Mouse (Mus musculus): ENCODE results near the gene Foxn3. TPM values are rescaled to one million over a fixed set of nuclear protein-coding genes. Genes with fewer than 3 reads are reported as not detected.
A peak's percentile ranks its signal among the peaks of the same experiment; 100 is the strongest.

Foxn3 gene
- polyA plus RNA-seq, 1 experiment from 2014 or later = 81.4 TPM

DNA sequence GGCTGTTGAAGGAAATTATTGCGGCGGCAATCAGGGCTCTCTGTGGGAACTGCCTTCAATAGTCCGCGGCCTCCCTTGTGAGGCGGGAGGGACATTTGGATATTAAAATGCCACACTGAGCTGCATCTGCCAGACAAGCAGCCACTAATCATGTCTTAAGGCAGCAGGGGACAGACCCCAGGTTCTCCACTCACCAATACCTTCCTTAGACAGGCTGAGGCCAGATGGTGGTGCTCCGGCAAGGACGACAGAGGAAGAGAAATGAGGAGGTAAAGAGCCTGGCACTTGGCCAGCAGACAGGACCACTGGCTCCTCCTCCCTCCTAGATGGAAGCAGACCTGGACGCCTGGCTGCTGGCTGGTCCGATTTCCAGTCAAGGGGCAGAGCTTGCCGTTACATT lies 409.7 kb downstream of the Foxn3 start:
- peak; percentile 71 for DNase-seq
- no peak overlapping the region; the same call in 1 of the 2 replicates for H3K27ac ChIP-seq (replicated peaks; ENCODE audit: low read depth, low read length)
- H3K9ac ChIP-seq (replicated peaks; ENCODE audit: low read length) = 0 out of 2 replicates have a peak overlapping the region, but pooled peaks have one; percentile 16
- H3K36me3 ChIP-seq (ENCODE audit: control insufficient read depth, insufficient read depth, low read length) = no peaks in the 10 kb centered on the region
- H3K27me3 ChIP-seq (ENCODE audit: control insufficient read depth, insufficient read depth, low read length) = no peaks in the 10 kb centered on the region
- H3K4me2 ChIP-seq (ENCODE audit: low read length) = peak overlapping the region; percentile 19; the same call in 1 of the 2 replicates
- H3K9me3 ChIP-seq (ENCODE audit: control insufficient read depth, low read length) = no peaks in the 10 kb centered on the region; the same call in 1 of the 2 replicates
- ATAC-seq (ENCODE audit: low FRiP score, low TSS enrichment) = no peak
- H3K4me3 ChIP-seq (replicated peaks; ENCODE audit: low read depth, low read length) = no peak overlapping the region
- 43% methylated on average over 10 of the region's 10 CpGs for WGBS
- 0 out of 2 replicates have a peak, but pooled peaks cover 5% of the 10 kb centered on the region for H3K4me1 ChIP-seq (ENCODE audit: control insufficient read depth, insufficient read depth, low read length)

DNA sequence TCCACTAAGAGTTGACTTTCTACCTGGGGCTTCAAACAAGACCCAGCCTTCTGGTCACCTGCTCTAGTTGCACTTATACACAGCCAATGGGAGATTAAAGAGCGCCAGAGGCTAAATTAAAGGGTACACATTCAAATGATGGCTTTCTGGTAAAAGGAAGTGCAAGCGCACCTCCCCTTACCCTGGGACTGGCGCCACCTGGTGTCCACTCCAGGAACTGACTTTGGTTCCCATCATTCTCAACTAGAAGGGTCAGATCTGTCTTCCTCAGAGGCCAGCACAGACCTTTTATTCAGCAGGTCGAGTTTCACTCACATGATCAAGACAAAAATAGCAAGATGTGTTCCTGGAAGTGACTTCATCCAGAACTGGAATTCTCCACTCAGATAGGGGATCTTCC lies 413.3 kb downstream of the Foxn3 start:
- H3K4me3 ChIP-seq (replicated peaks; ENCODE audit: low read depth, low read length) = no peak overlapping the region
- no peaks in the 10 kb centered on the region for H3K9me3 ChIP-seq (ENCODE audit: control insufficient read depth, low read length)
- H3K27ac ChIP-seq (replicated peaks; ENCODE audit: low read depth, low read length) = no peak overlapping the region
- no peaks in the 10 kb centered on the region for H3K27me3 ChIP-seq (ENCODE audit: control insufficient read depth, insufficient read depth, low read length)
- 0 out of 2 replicates have a peak, but pooled peaks cover 5% of the 10 kb centered on the region for H3K4me1 ChIP-seq (ENCODE audit: control insufficient read depth, insufficient read depth, low read length)
- WGBS = 53% methylated on average over 4 of the region's 4 CpGs
- no peaks in the 10 kb centered on the region for H3K36me3 ChIP-seq (ENCODE audit: control insufficient read depth, insufficient read depth, low read length)
- no peak for DNase-seq
- H3K9ac ChIP-seq (replicated peaks; ENCODE audit: low read length) = no peak overlapping the region
- ATAC-seq (ENCODE audit: low FRiP score, low TSS enrichment) = no peak
- H3K4me2 ChIP-seq (ENCODE audit: low read length) = no peak overlapping the region

GRCm38 (mm10) chr12:99149193-99149592 lies 414.2 kb downstream of the Foxn3 start:
- H3K4me3 ChIP-seq (replicated peaks; ENCODE audit: low read depth, low read length) = no peak overlapping the region
- WGBS = 96% methylated on average over 6 of the region's 6 CpGs

More at GRCm38 (mm10) chr12:99149193-99149592, 414.2 kb downstream of the Foxn3 start:
- H3K4me2 ChIP-seq (ENCODE audit: low read length) = no peak overlapping the region
- ATAC-seq (ENCODE audit: low FRiP score, low TSS enrichment) (no peak), DNase-seq (no peak)
- H3K4me1 ChIP-seq (ENCODE audit: control insufficient read depth, insufficient read depth, low read length) = 0 out of 2 replicates have a peak, but pooled peaks cover 4% of the 10 kb centered on the region
- no peaks in the 10 kb centered on the region for H3K27me3 ChIP-seq (ENCODE audit: control insufficient read depth, insufficient read depth, low read length)
- no peaks in the 10 kb centered on the region for H3K36me3 ChIP-seq (ENCODE audit: control insufficient read depth, insufficient read depth, low read length)
- H3K27ac ChIP-seq (replicated peaks; ENCODE audit: low read depth, low read length) = no peak overlapping the region
- no peak overlapping the region for H3K9ac ChIP-seq (replicated peaks; ENCODE audit: low read length)
- H3K9me3 ChIP-seq (ENCODE audit: control insufficient read depth, low read length) = no peaks in the 10 kb centered on the region

All from midbrain, embryonic 14.5 days (tissue).